Mouse (Mus musculus): ENCODE measurements around the gene Btaf1.

DNA sequence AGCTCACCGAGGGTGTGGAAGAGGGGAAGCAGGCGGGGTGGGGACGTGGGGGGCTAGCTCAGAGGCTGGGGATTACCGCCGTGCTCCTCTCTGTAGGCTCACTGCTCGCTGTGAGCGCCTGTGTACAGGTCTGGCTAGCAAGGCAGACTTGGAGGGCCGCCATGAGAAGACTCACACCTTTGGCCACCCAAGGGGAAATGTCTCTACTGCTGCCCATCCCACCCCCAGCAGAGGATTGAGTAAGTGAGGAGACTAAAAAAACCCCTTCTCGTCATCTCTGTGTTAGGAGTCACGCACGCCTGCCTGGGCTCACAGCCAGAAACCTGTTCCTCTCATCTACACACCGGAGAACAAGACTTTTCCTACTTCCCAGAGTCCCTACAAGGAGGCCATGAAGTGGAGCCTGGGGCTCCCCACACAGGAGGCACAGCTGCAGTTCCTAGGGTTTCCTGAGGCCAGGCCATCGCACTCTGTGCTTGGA, 100.0 kb downstream of the Btaf1 start:
- TF ChIP-seq EP300 (IDR thresholded peaks at IDR 0.05; ENCODE audit: insufficient read depth, low read depth, low read length) (no peak), CTCF (IDR thresholded peaks at IDR 0.05; ENCODE audit: low read depth, low read length) (no peak), POLR2A (IDR thresholded peaks at IDR 0.05; ENCODE audit: insufficient read depth, low read length) (no peak)

All from ES-Bruce4 (cell line).